Comparison of ENCODE assay signal across 7 mouse cellular contexts in genomic region chr11:44617734-44618586, GRCm38 (mm10). TPM values are rescaled to one million over a fixed set of nuclear protein-coding genes. Genes with fewer than 3 reads are reported as not detected.
DNase-seq lines count a peak whose midpoint lies in the region; ATAC-seq and TF ChIP-seq lines count a peak whose summit lies in the region.

No protein-coding gene starts in this region.

- H3K27ac ChIP-seq in MEL (ENCODE audit: control insufficient read depth, low read depth, low read length) = no peak overlapping the region
- peak overlapping the region; percentile 79 for H3K27ac ChIP-seq in forebrain, embryonic 10.5 days
- H3K27ac ChIP-seq in midbrain, embryonic 12.5 days (replicated peaks) = peak overlapping the region; percentile 88
- peak overlapping the region; percentile 57; the same call in 1 of the 2 replicates for H3K27ac ChIP-seq in stomach, embryonic 15.5 days

- DNase-seq in MEL (ENCODE audit: low read depth, low spot score) = no peak
- DNase-seq in adrenal gland, postnatal 36 days = peak; percentile 50 to 53
- peak; percentile 75 for DNase-seq in forebrain, embryonic 10.5 days (ENCODE audit: extremely low spot score, low spot score)
- peak; percentile 62 to 70 for DNase-seq in heart, postnatal 14 days
- DNase-seq in left cerebral cortex, postnatal 36 days (ENCODE audit: low spot score in 2 of 2) = peak; percentile 54 to 62

- H3K9ac ChIP-seq in MEL (ENCODE audit: control insufficient read depth, low read depth, low read length, poor library complexity, severe bottlenecking) = no peak overlapping the region
- H3K9ac ChIP-seq in midbrain, embryonic 12.5 days (replicated peaks) = peak overlapping the region; percentile 83
- peak overlapping the region; percentile 29; the same call in 1 of the 2 replicates for H3K9ac ChIP-seq in stomach, embryonic 15.5 days

- no peak overlapping the region for H3K4me3 ChIP-seq in MEL (ENCODE audit: control insufficient read depth in 1 of 2, insufficient read depth in 1 of 2, low read depth in 2 of 2, low read length in 2 of 2)
- H3K4me3 ChIP-seq in forebrain, embryonic 10.5 days = peak overlapping the region; percentile 63
- H3K4me3 ChIP-seq in midbrain, embryonic 12.5 days = peak overlapping the region; percentile 63
- H3K4me3 ChIP-seq in stomach, embryonic 15.5 days (replicated peaks) = peak overlapping the region; percentile 50

- no peak for TF ChIP-seq EP300 in MEL (IDR thresholded peaks at IDR 0.05; ENCODE audit: low read depth in 1 of 2, low read length in 2 of 2)

- H3K79me2 ChIP-seq in MEL (ENCODE audit: control insufficient read depth, insufficient read depth, low read length, poor library complexity) = no peaks in the 10 kb centered on the region

- intact Hi-C loops in heart, postnatal 14 days (cut with DNase I) = loop anchor here (1.0 to 10.0 kb wide), 5 partner anchors 69 to 1267 kb away; no protein-coding TSS in a partner anchor
- intact Hi-C loops in left cerebral cortex, postnatal 36 days (cut with DNase I) = loop anchor here (10.0 kb wide), 2 partner anchors 1057 to 1117 kb away; no protein-coding TSS in a partner anchor

- H3K9me3 ChIP-seq in MEL (replicated peaks; ENCODE audit: insufficient read depth, low read length) = no peaks in the 10 kb centered on the region
- no peaks in the 10 kb centered on the region for H3K9me3 ChIP-seq in forebrain, embryonic 10.5 days
- no peaks in the 10 kb centered on the region for H3K9me3 ChIP-seq in midbrain, embryonic 12.5 days
- no peaks in the 10 kb centered on the region for H3K9me3 ChIP-seq in stomach, embryonic 15.5 days

- TF ChIP-seq POLR2A in MEL (IDR thresholded peaks at IDR 0.05; ENCODE audit: control insufficient read depth in 1 of 2, insufficient read depth in 1 of 2, low read depth in 1 of 2, low read length in 2 of 2, poor library complexity in 1 of 2) = no peak

- H3K36me3 ChIP-seq in MEL (ENCODE audit: control insufficient read depth in 1 of 2, insufficient read depth in 2 of 2, low read length in 2 of 2) = no peaks in the 10 kb centered on the region
- no peaks in the 10 kb centered on the region for H3K36me3 ChIP-seq in forebrain, embryonic 10.5 days (replicated peaks)
- H3K36me3 ChIP-seq in midbrain, embryonic 12.5 days = no peaks in the 10 kb centered on the region
- no peaks in the 10 kb centered on the region for H3K36me3 ChIP-seq in stomach, embryonic 15.5 days

- TF ChIP-seq RAD21 in MEL (IDR thresholded peaks at IDR 0.05; ENCODE audit: low read depth, low read length) = no peak

- WGBS in forebrain, embryonic 10.5 days = under 1% methylated on average over 55 of the region's 55 CpGs
- under 1% methylated on average over 55 of the region's 55 CpGs for WGBS in midbrain, embryonic 12.5 days
- under 1% methylated on average over 55 of the region's 55 CpGs for WGBS in stomach, embryonic 15.5 days

- peak; percentile 35 for ATAC-seq in midbrain, embryonic 12.5 days (ENCODE audit: low FRiP score, low read depth)
- no peak for ATAC-seq in stomach, embryonic 15.5 days (ENCODE audit: insufficient read depth, low FRiP score, low read depth)

- no peaks in the 10 kb centered on the region for H3K27me3 ChIP-seq in MEL (ENCODE audit: control insufficient read depth in 1 of 2, insufficient read depth in 2 of 2, low read length in 2 of 2)
- peaks cover 91% of the 10 kb centered on the region for H3K27me3 ChIP-seq in forebrain, embryonic 10.5 days (ENCODE audit: poor library complexity, severe bottlenecking)
- H3K27me3 ChIP-seq in midbrain, embryonic 12.5 days = peaks cover 69% of the 10 kb centered on the region
- H3K27me3 ChIP-seq in stomach, embryonic 15.5 days (replicated peaks) = peaks cover 61% of the 10 kb centered on the region

- TF ChIP-seq CTCF in MEL (IDR thresholded peaks at IDR 0.05 in 2 of 3, conservative IDR thresholded peaks at IDR 0.05 in 1 of 3; ENCODE audit: control insufficient read depth in 1 of 3, insufficient read depth in 1 of 3, low read depth in 2 of 3, low read length in 3 of 3, poor library complexity in 1 of 3, severe bottlenecking in 1 of 3) = no peak

- no peaks in the 10 kb centered on the region for H3K4me1 ChIP-seq in MEL (ENCODE audit: control insufficient read depth in 1 of 2, insufficient read depth in 2 of 2, low read length in 2 of 2)
- H3K4me1 ChIP-seq in forebrain, embryonic 10.5 days = peaks cover 66% of the 10 kb centered on the region
- peaks cover 33% of the 10 kb centered on the region for H3K4me1 ChIP-seq in midbrain, embryonic 12.5 days
- peaks cover 15% of the 10 kb centered on the region for H3K4me1 ChIP-seq in stomach, embryonic 15.5 days

- H3K4me2 ChIP-seq in midbrain, embryonic 12.5 days (replicated peaks) = peak overlapping the region; percentile 86
- H3K4me2 ChIP-seq in stomach, embryonic 15.5 days = peak overlapping the region; percentile 80

TF ChIP-seq in MEL, 35 proteins besides CTCF, POLR2A, EP300 and RAD21:
- TF ChIP-seq USF2 (IDR thresholded peaks at IDR 0.05; ENCODE audit: borderline replicate concordance in 1 of 2, insufficient read depth in 1 of 2, low read depth in 1 of 2, low read length in 2 of 2) (no peak), USF1 (IDR thresholded peaks at IDR 0.05; ENCODE audit: low read depth, low read length) (no peak), MYC (IDR thresholded peaks at IDR 0.05; ENCODE audit: low read depth, low read length) (no peak), ZNF384 (IDR thresholded peaks at IDR 0.05; ENCODE audit: low read depth, low read length) (peak; percentile 41; the same call in 1 of the 2 replicates), POLR2AphosphoS2 (IDR thresholded peaks at IDR 0.05; ENCODE audit: low read length) (no peak), TAL1 (IDR thresholded peaks at IDR 0.05; ENCODE audit: low read length) (no peak)
TF ChIP-seq in MEL: peak in this region for 1.

RNA-seq across cellular contexts. Expression of gene Ebf1, which starts 0.8 kb away (rescaled TPM):
- not detected in 2 replicates for total RNA-seq in MEL (2012; rRNA removed)
- polyA plus RNA-seq in MEL (2012; ENCODE audit: insufficient read depth in 1 of 2, insufficient read length in 2 of 2, low read depth in 1 of 2, low replicate concordance in 2 of 2, missing spikeins in 1 of 2) = under 1 TPM in 1 of 2 experiments, not detected in 1; 0.04 TPM
- 10 to 100 TPM; 16.8 to 30.3 TPM for total RNA-seq in adrenal gland, postnatal 36 days (2021)
- 8.1 and 8.4 TPM in 2 replicates for polyA plus RNA-seq in forebrain, embryonic 10.5 days (2016; fragmentation: Nextera tagmentation; extraction: Ambion mirVana)
- 10 to 100 TPM; 19.7 to 22.8 TPM for total RNA-seq in heart, postnatal 14 days (2021)
- total RNA-seq in left cerebral cortex, postnatal 36 days (2021) = 1 to 10 TPM; 2.9 to 6.1 TPM
- polyA plus RNA-seq in midbrain, embryonic 12.5 days (2016; fragmentation: Nextera tagmentation; extraction: Ambion mirVana) = 89.4 and 89.6 TPM in 2 replicates
- 11.8 and 12.2 TPM in 2 replicates for polyA plus RNA-seq in stomach, embryonic 15.5 days (2015; fragmentation: Nextera tagmentation; extraction: Ambion mirVana)

Comparison
In these comparisons a context has a peak if more than half of its experiments do, and no peak if none do; other contexts are left out.
1. H3K4me3 ChIP-seq: peak in forebrain, embryonic 10.5 days (single experiment), midbrain, embryonic 12.5 days (single experiment) and stomach, embryonic 15.5 days (single experiment); none in MEL (0 of 2).